Mouse (Mus musculus): Measurements from ENCODE around the gene Fam155a. TPM values are rescaled to one million over a fixed set of nuclear protein-coding genes. Genes with fewer than 3 reads are reported as not detected.

Gene Fam155a
- total RNA-seq, 2 experiments from 2014 or later: 0.75 to 1.0 TPM

DNA sequence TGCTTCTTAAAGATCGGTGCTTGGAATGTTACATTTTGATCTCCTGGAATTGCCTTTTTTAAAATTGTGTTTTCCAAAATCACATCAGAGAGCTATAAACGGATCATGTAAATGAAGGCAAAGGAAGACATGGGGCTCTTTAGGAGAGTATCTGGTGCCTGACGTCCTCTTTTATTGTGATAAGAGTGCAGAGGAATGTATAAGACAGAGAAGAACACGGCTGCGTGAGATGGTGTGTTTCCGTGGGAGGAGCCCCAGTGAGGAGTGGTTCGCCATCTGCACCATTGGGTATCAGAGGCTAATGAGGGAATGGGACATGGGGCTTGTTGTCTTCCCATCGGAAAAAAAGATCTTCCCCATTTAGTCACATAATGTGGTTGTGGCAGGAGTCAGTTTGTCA is 506.6 kb downstream of the Fam155a start:
- no peak for DNase-seq

GRCm38 (mm10) chr8:9261527-9261926 is 509.4 kb downstream of the Fam155a start:
- DNase-seq: no peak

DNA sequence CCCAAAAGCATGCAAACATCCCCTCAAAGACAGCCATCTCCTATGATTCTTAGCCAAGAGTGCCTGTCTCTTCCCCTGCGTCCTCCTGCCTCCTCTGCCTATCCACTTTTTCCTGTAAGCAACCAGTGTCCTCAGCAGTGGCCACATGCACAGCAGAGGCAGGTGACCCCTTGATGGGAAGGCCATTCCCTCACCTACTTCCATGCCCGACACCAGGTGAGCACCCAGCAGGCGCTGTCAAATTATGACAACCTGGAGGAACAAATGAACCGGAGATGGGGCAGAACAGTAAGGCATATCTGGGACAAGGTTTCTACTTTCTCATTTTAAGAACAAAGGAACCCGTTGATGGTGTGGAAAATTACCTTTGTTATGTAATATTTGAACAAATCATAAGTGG is 515.6 kb downstream of the Fam155a start:
- no peak for DNase-seq

GRCm38 (mm10) chr8:9252991-9253390 is 518.0 kb downstream of the Fam155a start:
- DNase-seq: no peak

GRCm38 (mm10) chr8:9248109-9248821 is 522.7 kb downstream of the Fam155a start:
- no peak for DNase-seq

- no peak for DNase-seq
Measured at GRCm38 (mm10) chr8:9245994-9246393, 525.0 kb downstream of the Fam155a start.

- DNase-seq: no peak
Measured at GRCm38 (mm10) chr8:9240996-9241395, 530.0 kb downstream of the Fam155a start.

- DNase-seq: no peak
Measured at GRCm38 (mm10) chr8:9239741-9240140, 531.2 kb downstream of the Fam155a start.

DNA sequence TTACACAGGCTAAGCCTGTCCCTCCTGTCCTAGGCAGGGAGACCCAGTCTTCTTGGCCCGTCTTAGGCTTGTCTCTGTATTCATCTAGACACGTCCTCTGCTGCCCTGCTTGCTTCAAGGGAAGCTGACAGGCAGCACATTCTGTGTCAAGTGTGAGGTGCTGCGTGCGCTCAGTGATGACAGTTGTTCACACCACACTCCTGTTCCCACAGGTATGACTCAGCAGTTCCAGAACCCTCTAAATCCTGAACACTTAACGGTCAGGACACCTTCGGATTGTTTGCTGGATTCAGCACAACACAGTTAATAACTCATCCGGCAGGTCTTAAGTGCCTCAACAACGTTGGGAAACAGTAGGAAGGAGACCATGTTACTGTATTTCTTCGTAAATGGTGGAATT is 532.0 kb downstream of the Fam155a start:
- DNase-seq: no peak

GRCm38 (mm10) chr8:9233326-9233919 is 537.5 kb downstream of the Fam155a start:
- DNase-seq: peak; percentile 90

DNA sequence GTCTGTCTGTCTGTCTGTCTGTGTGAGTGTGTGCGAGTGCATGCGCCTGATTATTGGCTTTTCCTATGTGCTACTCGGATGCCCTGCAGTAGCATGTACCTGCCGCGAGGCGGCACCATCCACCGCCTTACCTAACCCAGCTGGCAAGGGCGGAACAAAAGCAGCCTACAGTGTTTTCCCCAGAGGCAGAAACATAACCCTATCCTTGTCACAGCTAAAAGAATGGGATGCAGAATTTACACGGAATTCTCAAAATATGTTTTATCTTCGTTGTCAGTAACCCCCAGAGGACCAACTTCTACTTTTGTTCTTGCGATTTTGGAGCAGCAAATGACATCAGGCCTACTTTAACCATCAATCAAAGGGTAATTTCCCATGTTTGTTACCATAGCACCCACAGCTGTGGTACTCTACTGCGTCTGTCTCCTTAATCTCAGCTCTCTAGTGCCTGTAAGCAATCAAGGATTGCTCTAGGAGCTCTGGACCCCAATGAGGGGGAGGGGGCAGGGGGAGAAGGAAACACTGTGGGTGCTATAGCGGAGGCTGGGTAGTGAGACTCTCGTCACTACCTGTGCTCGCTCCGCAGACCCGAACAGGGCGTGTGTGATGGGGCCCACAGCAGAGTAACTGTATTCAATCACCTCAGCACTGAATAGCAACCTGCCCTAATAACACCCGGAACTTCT is 543.0 kb downstream of the Fam155a start:
- DNase-seq: peak; percentile 34

GRCm38 (mm10) chr8:9226767-9227166 is 544.2 kb downstream of the Fam155a start:
- DNase-seq: no peak

DNA sequence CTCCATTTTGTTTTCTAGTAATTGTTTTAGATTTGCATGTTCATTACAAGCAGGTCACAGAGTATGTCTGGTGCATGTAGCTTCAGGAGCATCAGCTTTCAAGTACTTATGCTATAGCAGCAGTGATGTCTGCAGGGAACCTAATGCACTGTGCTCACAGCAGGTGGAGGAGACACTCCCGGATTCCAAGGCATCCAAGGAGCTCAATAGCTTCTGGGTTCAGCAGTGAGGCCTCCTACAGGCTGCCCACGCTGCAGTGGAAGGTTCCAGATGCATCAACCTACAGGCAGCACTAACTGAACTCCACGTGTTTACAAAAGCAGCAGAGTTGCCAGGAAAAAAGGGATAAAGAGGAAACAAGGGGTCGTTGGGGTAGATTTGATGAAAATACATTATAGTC is 559.2 kb downstream of the Fam155a start:
- DNase-seq: no peak

DNA sequence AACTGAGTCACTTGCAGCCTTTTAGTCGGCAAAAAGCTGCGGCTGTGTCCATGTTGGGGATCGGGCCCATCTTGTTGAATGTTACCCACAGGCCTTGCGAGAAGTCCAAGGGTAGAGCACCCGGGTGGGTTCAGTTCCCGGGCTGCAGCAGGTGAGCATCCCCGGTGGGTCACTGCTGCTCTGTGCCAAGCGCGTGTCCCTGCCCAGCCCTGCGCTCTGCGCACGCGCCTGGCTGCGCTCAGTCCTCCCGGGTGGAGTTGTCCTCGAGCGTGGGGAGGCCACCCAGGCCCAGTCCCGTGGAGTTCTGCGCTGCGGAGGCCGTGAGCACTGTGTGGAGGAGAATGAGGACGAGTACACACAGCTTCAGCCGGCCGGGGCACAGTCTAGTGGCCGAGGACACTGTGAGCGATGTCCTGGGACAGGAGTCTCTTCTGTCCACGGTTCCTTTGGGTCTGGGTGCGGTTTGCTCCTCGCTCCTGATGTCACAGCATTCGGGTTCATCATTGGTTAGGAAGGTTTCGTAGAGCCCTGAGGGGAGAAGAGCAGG is 563.4 kb downstream of the Fam155a start:
- DNase-seq: no peak

- DNase-seq: no peak
Measured at GRCm38 (mm10) chr8:9204345-9205067, 566.5 kb downstream of the Fam155a start.

- DNase-seq: no peak
Measured at GRCm38 (mm10) chr8:9200099-9200498, 570.9 kb downstream of the Fam155a start.

DNA sequence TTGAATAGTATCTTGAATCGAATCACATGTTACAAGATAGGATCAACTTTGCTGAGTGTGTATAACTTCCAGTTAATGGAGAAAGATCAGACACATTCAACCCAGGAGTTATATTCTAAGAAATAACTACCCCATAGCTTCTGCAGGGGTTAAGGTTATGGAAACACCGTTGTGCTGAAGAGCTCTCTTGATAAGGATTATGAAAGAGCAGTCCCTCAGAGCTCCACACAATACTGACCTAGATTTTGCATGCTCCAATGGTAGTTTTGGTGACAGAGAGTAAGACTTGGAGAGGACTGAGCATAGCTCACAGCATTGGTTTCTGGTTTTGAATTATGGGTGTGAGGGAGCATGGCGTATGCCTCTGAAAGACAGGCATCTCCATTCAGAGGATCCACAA is 579.3 kb downstream of the Fam155a start:
- no peak for DNase-seq

- DNase-seq: no peak
Measured at GRCm38 (mm10) chr8:9188616-9189015, 582.3 kb downstream of the Fam155a start.

DNA sequence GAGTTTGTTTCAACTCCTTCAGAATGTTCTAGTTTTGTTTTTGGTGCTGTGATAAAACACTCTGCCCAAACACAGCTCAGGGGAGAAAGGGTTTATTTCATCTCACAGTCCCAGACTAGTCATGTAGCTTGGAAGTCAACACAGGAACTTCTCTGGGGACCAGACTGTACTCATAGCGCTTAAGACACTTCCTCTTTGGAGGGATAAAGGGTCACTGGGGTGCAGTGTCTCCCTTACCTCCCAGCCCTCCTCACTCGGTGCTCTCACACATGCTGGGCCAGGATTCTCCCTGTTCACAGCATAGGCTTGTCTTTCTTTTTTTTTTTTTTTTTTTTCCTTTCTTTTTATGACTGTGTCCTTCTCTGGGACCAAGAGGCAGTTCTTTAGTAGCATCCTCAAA is 585.8 kb downstream of the Fam155a start:
- DNase-seq: no peak

- DNase-seq: no peak
Measured at GRCm38 (mm10) chr8:9182461-9182860, 588.5 kb downstream of the Fam155a start.

DNA sequence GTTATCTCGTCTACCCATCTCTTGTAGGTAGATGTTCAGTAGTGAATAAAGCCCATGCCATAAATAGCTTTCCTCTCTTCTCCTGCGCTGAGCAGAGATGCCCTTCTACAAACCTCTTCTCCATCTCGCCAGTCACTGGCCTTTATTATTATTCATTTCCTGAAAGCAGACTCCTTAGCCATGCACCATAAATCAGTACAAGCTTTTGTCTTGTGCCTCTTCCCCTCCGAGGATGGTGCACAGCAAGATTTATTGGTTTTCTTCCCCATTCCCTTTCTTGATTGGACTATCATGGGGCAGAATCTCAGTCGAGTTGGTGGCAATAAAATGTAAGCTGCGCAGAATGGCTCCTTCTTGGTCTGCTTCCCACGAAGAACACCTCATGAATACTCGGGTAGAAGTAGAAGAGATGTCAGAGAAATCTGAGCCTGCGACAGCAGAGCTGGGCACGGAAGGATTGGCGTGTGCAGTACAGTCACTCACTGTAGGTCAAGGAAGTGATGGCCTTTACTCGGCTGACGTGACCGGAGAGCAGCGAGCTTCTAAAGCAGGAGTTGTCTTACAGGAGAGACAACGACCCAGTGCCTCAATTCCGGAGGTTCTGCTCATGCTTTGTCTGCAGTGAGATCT is 590.2 kb downstream of the Fam155a start:
- no peak for DNase-seq

- no peak for DNase-seq
Measured at GRCm38 (mm10) chr8:9176974-9177373, 594.0 kb downstream of the Fam155a start.
